Mouse (Mus musculus) olfactory bulb, adult 2 months (tissue): ENCODE data around the gene Smtnl1.

Experiments
- CTCF ChIP-seq: fragments of 200-500 bp; IDR thresholded peaks from 2 replicates; pipeline ENCODE4 v1.5.1; 2012; ENCODE audit warnings: low read depth, mild to moderate bottlenecking, low read length, moderate library complexity; ENCODE audit not compliant: insufficient read depth
- POLR2A ChIP-seq: fragments of 200-500 bp; IDR thresholded peaks from 2 replicates; pipeline ENCODE4 v1.6.1; 2012; ENCODE audit warnings: mild to moderate bottlenecking, low read depth, low read length, moderate library complexity; ENCODE audit not compliant: insufficient read depth

DNA sequence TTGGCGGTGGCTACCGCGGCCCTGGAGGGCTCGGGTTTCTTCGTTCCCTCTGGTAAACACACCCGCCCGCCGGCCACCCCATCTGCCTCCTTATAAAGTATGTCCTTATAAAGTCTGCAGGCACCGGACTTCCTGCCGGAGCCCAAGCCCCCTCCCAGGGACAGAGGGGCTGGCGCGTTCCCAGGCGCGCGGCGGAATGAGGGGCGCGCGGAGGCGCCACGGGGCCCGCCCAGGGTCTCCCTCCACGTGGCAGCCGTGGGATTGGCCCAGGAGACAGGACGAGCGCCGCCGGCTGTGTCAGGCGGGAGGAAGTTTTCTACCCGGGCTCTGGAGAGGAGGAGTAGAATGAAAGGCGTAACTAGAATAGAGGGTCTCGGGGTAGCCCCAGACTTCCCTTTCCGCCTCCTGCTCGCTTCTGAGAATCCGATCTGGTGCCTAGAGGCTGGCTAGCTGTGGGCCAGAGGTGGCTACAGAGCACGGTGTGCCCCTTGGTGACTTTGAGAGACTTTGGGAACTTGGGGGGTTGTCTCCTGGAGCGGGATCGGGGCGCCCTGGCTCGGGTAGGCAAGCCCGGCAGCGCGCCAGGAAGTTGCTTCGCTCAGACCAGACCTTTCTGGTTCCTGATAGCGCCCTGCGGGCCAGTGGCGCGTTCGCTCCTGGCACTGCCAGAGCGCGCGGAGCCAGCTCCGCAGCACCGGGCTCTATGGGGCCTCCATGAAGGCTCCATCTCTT lies 17.7 kb upstream of the Smtnl1 start:
- TF ChIP-seq CTCF (no peak), POLR2A (no peak)
